Mouse (Mus musculus) CD4-positive, CD25-positive, alpha-beta regulatory T cell (primary cell): ENCODE results near the gene Scnn1a. TPM values are rescaled to one million over a fixed set of nuclear protein-coding genes. Genes with fewer than 3 reads are reported as not detected.

ENCODE experiments used
- polyA plus RNA-seq: library from polyadenylated mRNA; unstranded; fragments of 100-300 nt; shearing (Covaris generic); gene quantifications from one replicate; pipeline ENCODE4 v1.2.1, GENCODE M21; 2017

Gene Scnn1a
- 0.22 TPM for polyA plus RNA-seq

DNA sequence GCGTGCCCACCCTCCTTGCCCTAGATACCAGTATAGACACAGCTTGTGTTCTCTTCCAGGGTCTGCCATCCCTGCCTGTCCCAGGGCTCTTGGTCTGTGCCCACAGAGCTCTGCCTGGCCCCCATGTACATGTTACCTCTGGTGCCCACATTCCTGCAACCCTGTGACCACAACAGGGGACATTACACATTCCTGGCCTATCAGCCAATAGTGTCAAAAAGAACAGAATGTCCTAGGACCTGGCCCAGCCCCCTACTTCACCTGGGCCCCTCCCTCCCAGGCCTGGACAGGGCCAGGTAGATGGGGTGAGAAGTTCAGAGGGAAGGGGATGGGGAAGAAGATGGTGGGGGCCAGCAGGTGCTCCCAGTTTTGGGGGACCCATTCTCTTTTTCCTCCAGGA is at the start of gene Scnn1a:
Scnn1a (plus strand) TSS at position 337 of the 400 bp plus-strand sequence.

DNA sequence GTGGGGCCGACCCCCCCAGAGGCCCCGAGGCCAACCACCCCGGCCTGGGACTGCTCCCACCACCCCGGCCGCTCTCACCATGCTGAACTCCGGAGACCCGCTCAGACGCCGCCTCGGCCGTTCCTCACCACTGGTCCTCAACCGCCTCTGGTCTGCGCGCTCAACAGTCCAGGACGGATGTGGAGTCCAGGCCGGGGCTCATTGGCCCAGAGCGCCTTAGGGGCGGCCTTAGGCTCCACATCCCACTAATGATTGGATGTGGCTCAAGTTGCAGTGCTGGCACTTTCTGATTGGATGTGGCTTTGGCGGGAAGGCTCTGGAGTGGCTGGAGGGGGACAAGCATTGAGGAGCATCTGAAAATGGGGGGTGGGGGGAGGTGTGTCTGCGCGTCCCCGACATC is 34.6 kb upstream of the Scnn1a start, which contains the start of gene Tuba3a:
Tuba3a (minus strand) TSS at position 153 of the 400 bp plus-strand sequence.

DNA sequence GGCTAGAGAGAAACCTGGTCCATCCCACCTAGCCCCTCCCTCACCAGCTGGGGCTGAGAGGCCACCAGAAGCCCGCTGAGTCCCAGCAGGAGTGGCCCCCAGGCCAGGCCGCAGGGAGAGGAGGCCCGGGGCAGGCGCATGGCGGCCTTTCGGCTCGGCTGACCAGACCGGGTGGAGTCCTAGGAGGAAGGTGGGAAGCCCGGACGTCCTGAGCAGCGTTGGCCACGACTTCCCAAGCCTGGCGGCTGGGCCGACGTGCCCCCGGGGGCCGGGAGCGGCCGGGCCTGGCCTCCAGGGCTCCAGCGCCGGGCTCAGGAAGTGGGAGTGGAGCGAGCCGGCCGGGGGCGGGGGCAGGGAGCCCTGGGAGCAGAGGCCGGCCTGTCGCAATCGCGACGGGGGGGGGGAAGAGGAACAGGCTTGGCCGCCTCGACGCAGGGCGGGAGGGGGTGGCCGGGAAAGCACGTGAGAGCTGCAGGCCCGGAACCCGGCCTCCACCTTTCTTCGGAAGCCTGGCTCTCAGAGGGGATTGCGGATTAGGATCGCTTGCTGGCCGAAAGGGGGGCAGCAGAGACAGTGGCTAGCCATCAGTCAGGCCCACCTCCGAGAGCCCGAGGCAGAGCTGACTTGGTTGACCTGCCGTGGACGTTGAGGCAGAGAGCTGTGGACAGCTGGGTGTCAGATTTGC is 6.8 kb upstream of the Scnn1a start, which contains the start of gene Ltbr:
Ltbr (minus strand) TSS at position 340 of the 685 bp plus-strand sequence.

DNA sequence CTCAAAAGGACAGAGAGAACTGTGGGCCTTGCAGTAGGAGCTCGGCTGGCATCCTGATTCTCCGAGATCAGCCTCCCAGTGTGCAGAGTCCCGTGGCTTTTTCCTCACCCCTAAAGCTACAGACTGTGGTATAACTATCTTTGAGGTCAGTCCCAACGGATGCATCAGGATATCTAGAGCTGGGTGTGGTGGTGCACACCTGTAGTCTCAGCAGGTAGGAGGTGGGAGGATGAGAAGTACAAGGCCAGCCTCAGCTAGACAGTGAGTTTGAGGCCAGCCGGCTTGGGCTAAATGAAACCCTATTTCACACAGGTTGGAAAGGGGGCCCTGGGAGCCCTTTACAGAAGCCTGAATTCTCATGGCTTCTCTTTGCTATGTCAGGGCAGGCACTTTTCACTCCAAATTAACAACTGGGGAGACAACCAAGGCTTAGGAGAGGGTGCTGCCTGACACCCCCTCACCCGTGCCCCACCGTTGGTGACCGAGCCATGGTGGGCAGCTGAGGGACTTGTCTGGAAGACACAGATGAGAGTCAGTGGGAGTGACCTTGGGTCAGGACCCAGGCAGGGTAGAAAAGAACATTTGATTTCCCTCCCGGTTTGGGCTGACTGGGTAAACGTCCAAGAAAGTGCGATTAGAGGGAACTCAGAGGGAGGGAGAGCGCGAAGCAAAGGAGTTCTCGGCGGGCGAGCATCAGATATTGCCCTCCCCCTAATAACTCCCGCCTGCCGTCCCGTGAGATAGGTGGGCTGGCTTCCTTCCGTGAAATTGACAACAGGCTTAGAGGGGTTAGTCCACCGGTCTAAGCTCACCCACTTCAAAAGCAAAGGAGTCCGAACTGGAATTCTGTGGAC is 28.5 kb downstream of the Scnn1a start, which contains the start of gene Tnfrsf1a:
Tnfrsf1a (plus strand) TSS at position 642 of the 854 bp plus-strand sequence.

DNA sequence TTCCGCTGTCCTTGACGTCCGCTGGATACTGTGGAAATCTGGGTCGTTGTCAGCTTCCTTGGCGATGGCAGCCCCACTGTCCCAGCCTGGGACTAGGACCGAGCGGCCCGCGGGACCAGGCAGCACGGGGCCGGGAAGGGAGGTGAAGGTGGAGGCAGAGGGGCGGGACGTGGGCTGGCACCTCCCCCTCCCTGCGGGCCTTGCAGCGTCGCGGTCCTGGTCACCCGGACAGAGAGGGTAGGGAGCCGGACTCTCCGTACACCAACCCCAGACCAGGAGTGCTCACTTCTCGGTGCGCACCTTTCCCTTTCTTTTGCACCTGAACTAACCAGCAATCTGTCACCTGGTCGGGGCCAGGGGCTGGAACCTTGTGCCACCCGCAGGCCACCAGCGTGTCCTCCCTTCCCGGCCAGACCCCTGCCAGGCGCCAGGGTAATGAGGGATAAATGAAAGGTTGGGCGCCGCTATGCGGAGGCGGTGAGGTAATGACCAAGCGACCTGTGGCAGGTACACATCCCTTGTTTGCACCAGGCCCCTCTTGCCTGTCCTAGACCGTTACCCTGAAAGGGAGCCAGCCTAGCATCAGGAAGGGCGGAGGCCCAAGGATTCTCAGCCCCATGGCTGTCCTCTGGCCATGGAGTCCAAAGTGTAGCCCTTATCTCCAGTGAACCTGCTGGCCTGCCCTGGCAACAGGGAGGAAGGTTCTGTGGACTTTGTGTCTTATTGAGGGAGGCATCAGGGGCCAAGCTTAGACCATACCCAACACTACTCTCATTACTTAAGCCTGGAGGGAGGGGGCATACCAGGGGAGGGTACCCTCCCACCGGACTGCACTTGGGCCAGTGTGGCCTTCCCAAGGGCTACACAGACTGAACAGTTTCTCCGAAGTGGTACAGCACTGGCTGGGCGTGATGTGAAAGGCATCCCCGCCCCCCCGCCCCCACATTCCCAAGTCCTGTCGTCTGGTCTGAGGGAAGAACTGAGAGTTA is 60.2 kb downstream of the Scnn1a start, which contains the start of gene Plekhg6:
Plekhg6 (minus strand) TSS at position 422 of the 989 bp plus-strand sequence.

Other genes with a start within 250 kb of the Scnn1a start
- 61.1 TPM for gene Chd4, start 224.7 kb upstream of the Scnn1a start, polyA plus RNA-seq
- gene Nop2, start 188.8 kb upstream of the Scnn1a start, polyA plus RNA-seq: 54.0 TPM
- gene Iffo1, start 175.4 kb upstream of the Scnn1a start, polyA plus RNA-seq: 24.0 TPM
- 231 TPM for gene Gapdh, start 154.2 kb upstream of the Scnn1a start, polyA plus RNA-seq
- 23.5 TPM for gene Ncapd2, start 129.0 kb upstream of the Scnn1a start, polyA plus RNA-seq
- 89.7 TPM for gene Mrpl51, start 128.9 kb upstream of the Scnn1a start, polyA plus RNA-seq
- gene Vamp1, start 105.1 kb upstream of the Scnn1a start, polyA plus RNA-seq: 56.3 TPM
- gene Tapbpl, start 88.8 kb upstream of the Scnn1a start, polyA plus RNA-seq: 105 TPM
- gene Cd27, start 83.6 kb upstream of the Scnn1a start, polyA plus RNA-seq: 602 TPM
- 1.3 TPM for gene Tuba3a, start 34.6 kb upstream of the Scnn1a start, polyA plus RNA-seq
- gene Ltbr, start 6.8 kb upstream of the Scnn1a start, polyA plus RNA-seq: 0.17 TPM
- gene Tnfrsf1a, start 28.7 kb downstream of the Scnn1a start, polyA plus RNA-seq: 40.9 TPM
- gene Plekhg6, start 60.1 kb downstream of the Scnn1a start, polyA plus RNA-seq: 0.12 TPM
- 130 TPM for gene Cd9, start 174.1 kb downstream of the Scnn1a start, polyA plus RNA-seq
- 0.18 TPM for gene Vwf, start 226.1 kb downstream of the Scnn1a start, polyA plus RNA-seq